Mouse (Mus musculus): ENCODE results near the gene Hoxa13. TPM values are rescaled to one million over a fixed set of nuclear protein-coding genes. Genes with fewer than 3 reads are reported as not detected.

Hoxa13 gene
- total and polyA plus RNA-seq, 3 experiments = not detected

DNA sequence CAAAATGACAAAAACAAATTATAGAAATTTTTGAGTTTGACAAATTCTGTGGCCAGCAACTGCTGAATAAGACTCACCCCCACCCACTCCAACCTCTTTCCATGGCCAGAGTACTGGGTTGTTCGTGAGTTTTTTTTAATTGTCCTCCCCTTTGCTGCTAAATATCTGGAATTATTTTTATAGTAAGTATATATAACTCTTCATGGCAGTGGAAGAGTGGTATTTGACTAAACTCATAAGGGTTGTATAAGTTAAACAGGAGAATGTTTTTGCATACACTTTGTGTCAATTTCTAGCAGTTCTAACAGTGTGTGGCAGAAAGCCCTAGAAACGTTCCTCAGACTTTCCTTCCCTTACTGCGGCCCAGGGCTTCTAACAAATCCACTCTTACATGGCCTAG lies 7.0 kb upstream of the Hoxa13 start:
- 18% methylated on average over 3 of the region's 3 CpGs for WGBS
- H3K79me2 ChIP-seq (replicated peaks; ENCODE audit: control insufficient read depth, insufficient read depth, low read length) = no peaks in the 10 kb centered on the region
- H3K36me3 ChIP-seq (ENCODE audit: control insufficient read depth, insufficient read depth, low read length) = no peaks in the 10 kb centered on the region
- no peak overlapping the region for H3K27ac ChIP-seq
- intact Hi-C loops (cut with DNase I) = loop anchor here (5.0 kb wide), 1 partner anchor 45 kb away; the partner anchor contains the start of gene Evx1
- H3K4me3 ChIP-seq = no peak overlapping the region
- H3K27me3 ChIP-seq (ENCODE audit: control insufficient read depth, insufficient read depth, low read length) = peaks cover 38% of the 10 kb centered on the region
- H3K4me1 ChIP-seq (ENCODE audit: control insufficient read depth, insufficient read depth, low read length) = no peaks in the 10 kb centered on the region
- DNase-seq = no peak
- TF ChIP-seq POLR2A (IDR thresholded peaks at IDR 0.05; ENCODE audit: insufficient read depth, low read depth, low read length) (no peak), CTCF (IDR thresholded peaks at IDR 0.05) (no peak), EP300 (IDR thresholded peaks at IDR 0.05; ENCODE audit: insufficient read depth, low read depth, low read length) (no peak)
- no peak overlapping the region for H3K9ac ChIP-seq (ENCODE audit: low read depth, low read length)

DNA sequence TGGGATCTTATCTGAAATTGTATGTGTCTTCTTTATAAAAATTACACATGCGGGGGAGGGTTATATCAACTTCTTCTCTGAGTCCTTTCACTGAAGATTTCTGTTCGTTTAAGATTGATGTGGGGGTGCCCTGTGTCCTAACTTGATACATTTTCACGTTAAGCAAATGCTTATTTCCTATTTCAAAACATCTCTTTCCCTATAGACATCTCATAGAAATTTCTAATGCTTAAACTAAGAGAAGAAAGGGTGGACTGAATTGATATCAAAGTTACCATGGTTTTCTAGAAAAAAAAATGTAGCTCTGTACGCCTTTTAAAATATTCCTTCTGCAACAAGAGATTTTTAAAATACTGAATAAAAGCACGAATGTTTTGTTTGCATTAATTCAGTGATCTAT lies 6.5 kb upstream of the Hoxa13 start:
- no peak overlapping the region for H3K4me3 ChIP-seq
- DNase-seq = no peak
- H3K36me3 ChIP-seq (ENCODE audit: control insufficient read depth, insufficient read depth, low read length) = no peaks in the 10 kb centered on the region
- H3K79me2 ChIP-seq (replicated peaks; ENCODE audit: control insufficient read depth, insufficient read depth, low read length) = no peaks in the 10 kb centered on the region
- no peak for TF ChIP-seq EP300 (IDR thresholded peaks at IDR 0.05; ENCODE audit: insufficient read depth, low read depth, low read length)
- no peak for TF ChIP-seq POLR2A (IDR thresholded peaks at IDR 0.05; ENCODE audit: insufficient read depth, low read depth, low read length)
- no peak for TF ChIP-seq CTCF (IDR thresholded peaks at IDR 0.05)
- peaks cover 41% of the 10 kb centered on the region for H3K27me3 ChIP-seq (ENCODE audit: control insufficient read depth, insufficient read depth, low read length)
- H3K27ac ChIP-seq = no peak overlapping the region
- no peaks in the 10 kb centered on the region; the same call in 1 of the 2 replicates for H3K4me1 ChIP-seq (ENCODE audit: control insufficient read depth, insufficient read depth, low read length)
- intact Hi-C loops (cut with DNase I) = loop anchor here (5.0 kb wide), 1 partner anchor 45 kb away; the partner anchor contains the start of gene Evx1
- 29% methylated on average over 5 of the region's 5 CpGs for WGBS
- no peak overlapping the region for H3K9ac ChIP-seq (ENCODE audit: low read depth, low read length)

DNA sequence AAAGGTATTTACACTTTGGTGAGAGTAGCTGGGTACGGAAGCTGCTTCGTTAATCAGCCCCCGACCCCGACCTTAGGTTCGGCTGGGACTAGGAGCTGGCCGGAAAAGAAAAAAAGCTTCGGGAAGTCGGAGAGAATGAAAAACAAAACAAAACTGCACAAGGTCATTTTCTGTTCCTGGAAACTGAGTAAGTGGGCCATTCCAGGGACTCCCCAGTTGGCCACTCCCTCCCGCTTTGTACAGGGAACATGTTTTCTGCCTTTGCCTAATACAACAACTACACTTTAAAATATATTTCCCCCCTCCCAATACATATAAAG lies 5.9 kb upstream of the Hoxa13 start:
- no peak for DNase-seq
- no peaks in the 10 kb centered on the region; the same call in 1 of the 2 replicates for H3K4me1 ChIP-seq (ENCODE audit: control insufficient read depth, insufficient read depth, low read length)
- 9% methylated on average over 9 of the region's 9 CpGs for WGBS
- no peak overlapping the region for H3K27ac ChIP-seq
- no peak overlapping the region for H3K9ac ChIP-seq (ENCODE audit: low read depth, low read length)
- intact Hi-C loops (cut with DNase I) = loop anchor here (5.0 kb wide), 1 partner anchor 46 kb away; the partner anchor contains the start of gene Evx1
- peaks cover 43% of the 10 kb centered on the region for H3K27me3 ChIP-seq (ENCODE audit: control insufficient read depth, insufficient read depth, low read length)
- no peak for TF ChIP-seq EP300 (IDR thresholded peaks at IDR 0.05; ENCODE audit: insufficient read depth, low read depth, low read length)
- TF ChIP-seq CTCF (IDR thresholded peaks at IDR 0.05) = no peak
- TF ChIP-seq POLR2A (IDR thresholded peaks at IDR 0.05; ENCODE audit: insufficient read depth, low read depth, low read length) = no peak
- H3K36me3 ChIP-seq (ENCODE audit: control insufficient read depth, insufficient read depth, low read length) = no peaks in the 10 kb centered on the region
- H3K4me3 ChIP-seq = no peak overlapping the region
- no peaks in the 10 kb centered on the region for H3K79me2 ChIP-seq (replicated peaks; ENCODE audit: control insufficient read depth, insufficient read depth, low read length)

DNA sequence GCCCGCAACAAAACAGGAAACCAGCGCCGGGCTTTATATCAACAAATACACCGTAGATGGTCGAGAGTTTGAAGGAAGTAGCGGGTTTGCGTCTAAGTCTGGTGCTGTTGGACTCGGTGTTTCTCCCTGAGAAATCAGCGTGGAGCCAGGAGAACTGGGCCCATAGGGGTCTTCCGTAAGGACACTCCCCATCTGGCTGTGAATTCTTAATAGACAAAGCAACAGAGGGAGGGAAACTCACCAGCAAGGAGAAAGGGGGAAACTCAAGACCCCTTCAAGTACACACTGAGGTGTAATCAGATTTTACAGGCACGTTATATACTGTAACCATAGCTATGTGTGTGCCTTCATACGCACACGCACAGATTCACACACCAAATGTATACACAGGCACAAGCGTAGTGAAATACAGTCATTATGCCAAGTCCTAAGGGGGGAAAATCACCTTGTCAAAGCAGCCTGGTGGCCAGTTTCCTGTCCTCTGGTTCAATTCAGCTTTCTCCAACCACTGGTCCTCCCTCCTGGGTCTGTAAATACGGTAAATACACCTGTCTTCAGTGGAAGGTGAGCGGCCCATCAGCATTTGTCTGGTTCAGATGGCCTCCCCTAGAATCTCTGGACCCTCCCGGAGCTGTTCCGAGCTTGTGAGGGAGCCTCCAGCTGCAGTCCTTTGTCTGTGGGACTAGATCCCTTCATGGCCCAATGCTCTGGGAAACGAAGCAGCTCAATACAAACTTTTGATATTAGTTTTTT lies 5.4 kb upstream of the Hoxa13 start:
- WGBS = 4% methylated on average over 19 of the region's 19 CpGs
- Histone ChIP-seq H3K27me3 (ENCODE audit: control insufficient read depth, insufficient read depth, low read length) (peaks cover 45% of the 10 kb centered on the region), H3K4me3 (no peak overlapping the region), H3K79me2 (replicated peaks; ENCODE audit: control insufficient read depth, insufficient read depth, low read length) (no peaks in the 10 kb centered on the region), H3K9ac (ENCODE audit: low read depth, low read length) (no peak overlapping the region), H3K36me3 (ENCODE audit: control insufficient read depth, insufficient read depth, low read length) (no peaks in the 10 kb centered on the region), H3K4me1 (ENCODE audit: control insufficient read depth, insufficient read depth, low read length) (no peaks in the 10 kb centered on the region; the same call in 1 of the 2 replicates), H3K27ac (no peak overlapping the region)
- no peak for DNase-seq
- intact Hi-C loops (cut with DNase I) = loop anchor here (5.0 kb wide), 1 partner anchor 46 kb away; the partner anchor contains the start of gene Evx1
- no peak for TF ChIP-seq POLR2A (IDR thresholded peaks at IDR 0.05; ENCODE audit: insufficient read depth, low read depth, low read length)
- TF ChIP-seq CTCF (IDR thresholded peaks at IDR 0.05) = no peak
- no peak for TF ChIP-seq EP300 (IDR thresholded peaks at IDR 0.05; ENCODE audit: insufficient read depth, low read depth, low read length)

DNA sequence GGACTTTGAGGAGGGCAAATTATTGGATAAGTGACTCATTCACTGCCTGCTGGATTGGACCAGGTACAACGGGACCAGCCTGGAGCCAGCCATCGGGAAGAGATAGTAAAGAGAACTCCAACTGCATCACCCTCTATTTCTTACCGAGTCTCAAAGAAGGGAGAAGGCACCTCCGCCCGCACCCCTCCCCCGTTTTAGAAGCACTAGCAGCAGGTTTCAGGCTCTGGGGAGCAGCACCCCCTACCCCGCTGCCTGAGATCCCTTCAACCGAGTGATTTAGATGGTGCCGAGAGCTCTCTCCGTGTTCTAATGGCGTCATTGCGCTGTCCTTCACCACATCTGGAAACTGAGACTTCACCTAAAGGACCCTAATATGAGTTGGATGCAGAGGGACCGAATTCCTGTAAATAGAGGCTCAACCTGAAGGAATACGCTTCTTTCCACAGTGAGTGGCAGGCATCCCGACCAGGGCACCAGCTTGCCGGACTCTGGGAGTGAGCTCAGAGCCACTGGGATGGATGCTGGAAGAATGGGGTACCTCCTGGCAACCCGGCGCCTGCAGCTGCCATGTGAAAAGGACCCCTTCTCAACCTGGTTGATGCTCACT lies 4.7 kb upstream of the Hoxa13 start:
- no peak overlapping the region for H3K27ac ChIP-seq
- no peaks in the 10 kb centered on the region for H3K79me2 ChIP-seq (replicated peaks; ENCODE audit: control insufficient read depth, insufficient read depth, low read length)
- H3K36me3 ChIP-seq (ENCODE audit: control insufficient read depth, insufficient read depth, low read length) = no peaks in the 10 kb centered on the region
- peaks cover 49% of the 10 kb centered on the region for H3K27me3 ChIP-seq (ENCODE audit: control insufficient read depth, insufficient read depth, low read length)
- 3% methylated on average over 18 of the region's 18 CpGs for WGBS
- TF ChIP-seq EP300 (IDR thresholded peaks at IDR 0.05; ENCODE audit: insufficient read depth, low read depth, low read length) (no peak), CTCF (IDR thresholded peaks at IDR 0.05) (no peak)
- no peak for DNase-seq
- H3K4me1 ChIP-seq (ENCODE audit: control insufficient read depth, insufficient read depth, low read length) = no peaks in the 10 kb centered on the region; the same call in 1 of the 2 replicates
- no peak overlapping the region for H3K4me3 ChIP-seq
- no peak overlapping the region for H3K9ac ChIP-seq (ENCODE audit: low read depth, low read length)
- intact Hi-C loops (cut with DNase I) = loop anchor here (5.0 kb wide), 1 partner anchor 47 kb away; the partner anchor contains the start of gene Evx1
